9 mouse cellular contexts compared by ENCODE assay signal in genomic region chr2:156474891-156475284, GRCm38 (mm10). TPM values are rescaled to one million over a fixed set of nuclear protein-coding genes. Genes with fewer than 3 reads are reported as not detected.
A peak's percentile ranks its signal among the peaks of the same experiment; 100 is the strongest.
DNase-seq lines count a peak whose midpoint lies in the region; ATAC-seq and TF ChIP-seq lines count a peak whose summit lies in the region.
"Had no signal": no experiment of that assay in that cellular context is flagged by ENCODE, and none has a peak within 500 bp of the region (broad histone marks: within the 10 kb centered on the region; RNA-seq: fewer than 3 reads in every experiment).

No protein-coding gene starts in this region.

- no peaks in the 10 kb centered on the region for H3K9me3 ChIP-seq in heart, embryonic 11.5 days (replicated peaks; ENCODE audit: control insufficient read depth, low read length)
- no peaks in the 10 kb centered on the region for H3K9me3 ChIP-seq in embryonic facial prominence, embryonic 12.5 days
- no peaks in the 10 kb centered on the region for H3K9me3 ChIP-seq in intestine, embryonic 15.5 days
- H3K9me3 ChIP-seq in stomach, embryonic 15.5 days, result no peaks in the 10 kb centered on the region

- DNase-seq in heart, postnatal 25 days (ENCODE audit: low spot score), result no peak
- DNase-seq in lung, adult 2 months, result no peak
- DNase-seq in frontal cortex, postnatal 36 days (ENCODE audit: low spot score in 2 of 2), result no peak
- no peak for DNase-seq in thymus, postnatal 0 days (ENCODE audit: low spot score)

- H3K9ac ChIP-seq in heart, embryonic 11.5 days (ENCODE audit: low read depth, low read length), result peak overlapping the region; percentile 82
- peak overlapping the region; percentile 92 for H3K9ac ChIP-seq in embryonic facial prominence, embryonic 12.5 days
- H3K9ac ChIP-seq in intestine, embryonic 15.5 days, result peak overlapping the region; percentile 82
- peak overlapping the region; percentile 71 for H3K9ac ChIP-seq in stomach, embryonic 15.5 days

- no peak for TF ChIP-seq CTCF in lung, adult 2 months (IDR thresholded peaks at IDR 0.05; ENCODE audit: insufficient read depth, low read length)

- no peaks in the 10 kb centered on the region for H3K36me3 ChIP-seq in heart, embryonic 11.5 days (ENCODE audit: control insufficient read depth, insufficient read depth, low read length)
- no peaks in the 10 kb centered on the region for H3K36me3 ChIP-seq in embryonic facial prominence, embryonic 12.5 days
- H3K36me3 ChIP-seq in intestine, embryonic 15.5 days, result no peaks in the 10 kb centered on the region
- H3K36me3 ChIP-seq in stomach, embryonic 15.5 days, result no peaks in the 10 kb centered on the region

- H3K4me1 ChIP-seq in heart, embryonic 11.5 days (ENCODE audit: control insufficient read depth, insufficient read depth, low read length), result peaks cover 36% of the 10 kb centered on the region
- peaks cover 32% of the 10 kb centered on the region for H3K4me1 ChIP-seq in embryonic facial prominence, embryonic 12.5 days
- peaks cover 22% of the 10 kb centered on the region for H3K4me1 ChIP-seq in intestine, embryonic 15.5 days (replicated peaks)
- H3K4me1 ChIP-seq in lung, adult 2 months (ENCODE audit: control insufficient read depth, insufficient read depth, low read length), result peaks cover 2% of the 10 kb centered on the region; the same call in 1 of the 2 replicates
- peaks cover 33% of the 10 kb centered on the region for H3K4me1 ChIP-seq in stomach, embryonic 15.5 days

- intact Hi-C loops in heart, postnatal 25 days (cut with DNase I), result no loop called here

- peak; percentile 46; the same call in 1 of the 2 replicates for ATAC-seq in heart, embryonic 11.5 days (replicated peaks; ENCODE audit: insufficient number of reproducible peaks, low FRiP score, low TSS enrichment)
- peak; percentile 29; the same call in 1 of the 2 replicates for ATAC-seq in embryonic facial prominence, embryonic 12.5 days (ENCODE audit: insufficient number of reproducible peaks, insufficient read depth, low FRiP score, low TSS enrichment)
- peak; percentile 67 for ATAC-seq in intestine, embryonic 15.5 days
- peak; percentile 37 for ATAC-seq in stomach, embryonic 15.5 days (ENCODE audit: insufficient read depth, low FRiP score, low read depth)

- TF ChIP-seq POLR2A in lung, adult 2 months (IDR thresholded peaks at IDR 0.05; ENCODE audit: borderline replicate concordance, extremely low read depth, low read depth, low read length), result no peak

- 13% methylated on average over 12 of the region's 12 CpGs for WGBS in heart, embryonic 11.5 days (ENCODE audit: insufficient replicate concordance)
- WGBS in embryonic facial prominence, embryonic 12.5 days, result 24% methylated on average over 12 of the region's 12 CpGs
- 20% methylated on average over 12 of the region's 12 CpGs for whole genome bisulfite sequencing in intestine, embryonic 15.5 days
- WGBS in lung, adult 2 months, result 24% methylated on average over 12 of the region's 12 CpGs
- WGBS in stomach, embryonic 15.5 days, result 20% methylated on average over 12 of the region's 12 CpGs

- peak overlapping the region; percentile 94 for H3K4me2 ChIP-seq in heart, embryonic 11.5 days
- peak overlapping the region; percentile 88 for H3K4me2 ChIP-seq in embryonic facial prominence, embryonic 12.5 days (replicated peaks)
- peak overlapping the region; percentile 80 for H3K4me2 ChIP-seq in intestine, embryonic 15.5 days (replicated peaks)
- peak overlapping the region; percentile 86 for H3K4me2 ChIP-seq in stomach, embryonic 15.5 days

- peak overlapping the region; percentile 81 for H3K27ac ChIP-seq in heart, embryonic 11.5 days (ENCODE audit: low read depth, low read length)
- peak overlapping the region; percentile 76; the same call in 1 of the 2 replicates for H3K27ac ChIP-seq in embryonic facial prominence, embryonic 12.5 days
- H3K27ac ChIP-seq in intestine, embryonic 15.5 days, result peak overlapping the region; percentile 77; the same call in 1 of the 2 replicates
- H3K27ac ChIP-seq in stomach, embryonic 15.5 days, result peak overlapping the region; percentile 86

- peak overlapping the region; percentile 71 for H3K4me3 ChIP-seq in heart, embryonic 11.5 days (ENCODE audit: low read depth, low read length)
- H3K4me3 ChIP-seq in embryonic facial prominence, embryonic 12.5 days, result peak overlapping the region; percentile 71
- H3K4me3 ChIP-seq in intestine, embryonic 15.5 days (replicated peaks), result peak overlapping the region; percentile 73
- peak overlapping the region; percentile 60 for H3K4me3 ChIP-seq in lung, adult 2 months (replicated peaks; ENCODE audit: extremely low read depth, low read depth, low read length)
- peak overlapping the region; percentile 70 for H3K4me3 ChIP-seq in stomach, embryonic 15.5 days (replicated peaks)

- H3K27me3 ChIP-seq in heart, embryonic 11.5 days (ENCODE audit: control insufficient read depth, insufficient read depth, low read length), result peaks cover 6% of the 10 kb centered on the region
- no peaks in the 10 kb centered on the region for H3K27me3 ChIP-seq in embryonic facial prominence, embryonic 12.5 days
- H3K27me3 ChIP-seq in intestine, embryonic 15.5 days (replicated peaks), result no peaks in the 10 kb centered on the region
- H3K27me3 ChIP-seq in stomach, embryonic 15.5 days (replicated peaks), result no peaks in the 10 kb centered on the region
- H3K27me3 ChIP-seq: Patski had no signal

RNA-seq across cellular contexts. Expression of gene Epb41l1, which starts 54.2 kb away (rescaled TPM):
- polyA plus RNA-seq in heart, embryonic 11.5 days (2014; fragmentation: Nextera tagmentation; extraction: Ambion mirVana), result 1.6 and 2.3 TPM in 2 replicates
- total RNA-seq in heart, postnatal 25 days (2021), result 1 to 10 TPM; 7.0 to 7.3 TPM
- polyA plus RNA-seq in embryonic facial prominence, embryonic 12.5 days (2016; fragmentation: Nextera tagmentation; extraction: Ambion mirVana), result 3.6 TPM in 2 replicates
- 1.9 and 2.4 TPM in 2 replicates for polyA plus RNA-seq in intestine, embryonic 15.5 days (2015; fragmentation: Nextera tagmentation; extraction: Ambion mirVana)
- polyA plus RNA-seq in lung, adult 2 months (2012; rRNA removed), result 24.7 and 25.1 TPM in 2 replicates
- 3.0 and 3.3 TPM in 2 replicates for polyA plus RNA-seq in stomach, embryonic 15.5 days (2015; fragmentation: Nextera tagmentation; extraction: Ambion mirVana)
- 0.21 and 0.38 TPM in 2 replicates for polyA plus RNA-seq in thymus, postnatal 0 days (2015; fragmentation: Nextera tagmentation; extraction: Ambion mirVana)
